Mouse (Mus musculus) adrenal gland, postnatal 4 days (tissue): ENCODE data around the gene Cemip2. TPM values are rescaled to one million over a fixed set of nuclear protein-coding genes. Genes with fewer than 3 reads are reported as not detected.

ENCODE experiments used
- total RNA-seq, 2 experiments: library from RNA; stranded (reverse); gene quantifications; 2 replicates each; pipeline ENCODE4 v1.2.3; 2021

The Cemip2 gene
- total RNA-seq, 2 experiments from 2014 or later: 27.1 to 29.9 TPM

Other genes starting within 250 kb of the Cemip2 start
- 10 to 100 TPM; 39.0 to 45.5 TPM for gene 1110059E24Rik, start 125.4 kb upstream of the Cemip2 start, total RNA-seq
- gene Abhd17b, start 125.2 kb upstream of the Cemip2 start, total RNA-seq: 10 to 100 TPM; 55.1 to 58.0 TPM